Mouse (Mus musculus) cortical plate, adult 2 months (tissue): ENCODE data around the gene Ccdc82. TPM values are rescaled to one million over a fixed set of nuclear protein-coding genes. Genes with fewer than 3 reads are reported as not detected.

Experiments
- H3K27ac ChIP-seq: fragments of 200-500 bp; 2 replicates; pipeline ENCODE4 v1.5.1; 2012; ENCODE audit warnings: low read length, control low read depth, inconsistent platforms; ENCODE audit not compliant: insufficient read depth
- H3K4me1 ChIP-seq: fragments of 200-500 bp; 2 replicates; pipeline ENCODE4 v1.6.1; 2011; ENCODE audit warnings: low read length; ENCODE audit not compliant: control insufficient read depth, insufficient read depth
- H3K4me3 ChIP-seq: fragments of 200-500 bp; 2 replicates; pipeline ENCODE4 v1.5.1; 2011; ENCODE audit warnings: mild to moderate bottlenecking, low read length, control low read depth; ENCODE audit not compliant: insufficient read depth
- CTCF ChIP-seq: fragments of 200-500 bp; IDR thresholded peaks from 2 replicates; pipeline ENCODE4 v1.5.1; 2011; ENCODE audit warnings: mild to moderate bottlenecking, control low read depth, low read length; ENCODE audit not compliant: insufficient read depth; ENCODE audit errors: extremely low read depth
- POLR2A ChIP-seq: fragments of 200-500 bp; IDR thresholded peaks from 2 replicates; pipeline ENCODE4 v1.6.1; 2011; ENCODE audit warnings: mild to moderate bottlenecking, low read length, control low read depth; ENCODE audit not compliant: insufficient read depth; ENCODE audit errors: extremely low read depth
- polyA plus RNA-seq: library from polyadenylated mRNA; depleted of rRNA; stranded (reverse); fragments of >200 nt; gene quantifications from 2 replicates; pipeline ENCODE4 v1.2.3, GENCODE M21; 2012

Gene Ccdc82
- polyA plus RNA-seq, 1 experiment, result 17.4 TPM

- H3K4me3 ChIP-seq, result no peak overlapping the region
- H3K4me1 ChIP-seq, result peaks cover 2% of the 10 kb centered on the region; the same call in 1 of the 2 replicates
- no peak overlapping the region for H3K27ac ChIP-seq
- TF ChIP-seq CTCF (no peak), POLR2A (no peak)
Measured at GRCm38 (mm10) chr9:13248104-13248503, 1.3 kb downstream of the Ccdc82 start.

DNA sequence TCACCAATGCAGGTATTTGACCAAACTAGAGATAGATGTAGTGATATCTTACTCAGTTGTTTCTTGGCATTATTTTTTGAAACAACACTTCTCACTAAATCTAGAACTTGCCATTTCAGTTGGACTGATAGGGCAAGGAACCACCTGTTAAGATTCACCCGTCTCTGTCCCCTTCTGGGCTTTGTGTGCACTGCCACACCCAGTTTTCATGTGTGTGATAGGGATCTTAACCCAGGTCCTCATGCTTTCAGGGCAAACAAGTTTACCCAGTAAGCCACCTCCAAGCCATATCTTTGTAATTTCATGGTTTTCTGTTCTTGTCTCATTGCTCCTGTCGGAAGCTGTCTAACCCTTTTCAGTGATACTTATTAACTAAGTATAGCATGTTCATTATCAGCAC, 4.5 kb downstream of the Ccdc82 start:
- H3K4me1 ChIP-seq, result peaks cover 2% of the 10 kb centered on the region; the same call in 1 of the 2 replicates
- H3K27ac ChIP-seq, result no peak overlapping the region
- TF ChIP-seq POLR2A (no peak), CTCF (no peak)
- H3K4me3 ChIP-seq, result no peak overlapping the region

DNA sequence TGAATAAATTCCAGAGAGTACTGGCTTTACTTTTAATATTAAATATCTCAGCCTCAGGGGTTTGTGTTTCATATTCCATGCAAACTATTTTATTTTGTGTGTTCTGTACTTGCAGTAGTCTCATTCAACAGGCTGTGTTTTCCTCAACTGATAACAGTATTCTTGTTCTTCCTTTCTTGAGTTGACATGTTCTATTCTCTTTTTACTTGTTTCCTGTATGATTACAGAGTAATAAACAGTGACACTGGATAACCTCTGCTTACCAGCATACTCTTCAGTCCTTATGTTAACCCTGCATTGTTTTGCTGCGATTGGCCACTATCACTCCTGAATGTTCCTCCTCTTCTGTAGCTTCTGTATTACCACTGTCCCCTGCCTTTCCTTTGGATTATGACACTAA, 10.0 kb downstream of the Ccdc82 start:
- TF ChIP-seq POLR2A (no peak), CTCF (no peak)

GRCm38 (mm10) chr9:13258173-13258572, 11.4 kb downstream of the Ccdc82 start:
- no peaks in the 10 kb centered on the region for H3K4me1 ChIP-seq
- no peak overlapping the region for H3K4me3 ChIP-seq
- TF ChIP-seq CTCF (no peak), POLR2A (no peak)
- H3K27ac ChIP-seq, result no peak overlapping the region

More for the DNA sequence above, 10.0 kb downstream of the Ccdc82 start:
- H3K4me3 ChIP-seq, result no peak overlapping the region
- no peak overlapping the region for H3K27ac ChIP-seq
- H3K4me1 ChIP-seq, result no peaks in the 10 kb centered on the region

DNA sequence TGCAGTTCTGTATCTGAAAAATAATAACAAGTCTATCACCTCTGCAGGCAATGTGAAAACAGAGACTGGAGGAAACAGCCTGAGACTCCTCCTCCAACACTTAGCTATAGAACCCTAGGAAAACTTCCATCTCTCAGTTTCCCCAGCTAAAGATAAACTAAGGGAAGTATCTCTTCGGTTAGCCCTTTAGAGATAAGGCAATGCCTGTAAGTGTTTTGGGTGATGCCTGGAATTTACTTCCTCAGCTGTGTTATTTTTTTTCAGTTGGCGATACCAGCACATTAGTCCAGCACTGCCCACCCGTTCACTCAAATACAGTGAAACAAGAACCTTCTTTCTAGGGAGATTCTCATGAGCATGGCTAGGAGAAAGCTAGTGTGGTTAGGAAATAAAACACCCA, 14.2 kb downstream of the Ccdc82 start:
- TF ChIP-seq CTCF, result no peak
- TF ChIP-seq POLR2A, result no peak
- H3K4me1 ChIP-seq, result no peaks in the 10 kb centered on the region
- H3K27ac ChIP-seq, result no peak overlapping the region
- H3K4me3 ChIP-seq, result no peak overlapping the region

GRCm38 (mm10) chr9:13273219-13273618, 26.5 kb downstream of the Ccdc82 start:
- Histone ChIP-seq H3K27ac (no peak overlapping the region), H3K4me1 (no peaks in the 10 kb centered on the region), H3K4me3 (no peak overlapping the region)
- TF ChIP-seq CTCF (no peak), POLR2A (no peak)

GRCm38 (mm10) chr9:13287482-13287881, 40.7 kb downstream of the Ccdc82 start:
- no peak overlapping the region for H3K27ac ChIP-seq
- TF ChIP-seq POLR2A (no peak), CTCF (no peak)
- no peaks in the 10 kb centered on the region for H3K4me1 ChIP-seq
- H3K4me3 ChIP-seq, result no peak overlapping the region

DNA sequence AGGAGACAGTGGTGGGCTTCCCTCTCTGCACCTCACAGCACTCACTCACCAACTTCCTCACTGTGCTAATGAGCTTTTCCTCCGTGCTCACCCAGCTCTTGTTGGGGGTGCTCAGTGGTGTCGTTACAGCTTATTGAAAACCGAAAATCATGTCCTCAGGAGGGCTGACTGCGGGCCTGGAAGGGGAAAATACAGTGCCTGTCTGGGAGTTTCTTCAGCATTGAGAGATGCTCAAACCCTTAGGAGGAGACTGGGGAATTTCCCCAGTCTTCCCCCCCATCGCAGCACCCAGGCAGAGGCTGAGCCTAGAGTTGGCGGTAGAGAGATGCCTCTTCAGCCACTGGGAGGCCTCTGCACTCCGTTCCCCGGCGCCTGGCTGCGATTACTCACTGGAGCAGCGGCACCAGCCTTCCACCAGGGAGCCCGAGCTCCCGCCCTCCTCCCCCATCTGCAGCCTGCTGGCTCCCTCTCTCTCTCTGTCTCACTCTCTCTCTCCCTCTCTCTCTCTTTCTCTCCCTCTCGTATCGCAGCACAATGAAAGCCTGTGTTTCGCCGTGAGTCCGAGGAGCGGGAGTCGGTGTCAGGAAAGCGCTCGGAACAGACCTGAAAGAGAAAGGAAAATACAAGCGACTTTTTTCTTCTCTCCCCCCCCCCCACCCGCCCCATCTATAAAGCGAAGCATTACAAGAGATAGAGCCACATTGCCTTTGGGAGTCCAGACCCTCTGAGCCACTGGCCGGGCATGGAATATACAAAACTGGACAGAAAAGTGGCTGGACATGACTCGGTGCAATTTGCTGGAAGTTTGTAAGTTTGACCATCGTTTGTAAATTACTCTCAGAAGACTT, 49.7 kb downstream of the Ccdc82 start:
- Histone ChIP-seq H3K4me3 (peak overlapping the region; percentile 49), H3K27ac (peak overlapping the region; percentile 80; the same call in 1 of the 2 replicates), H3K4me1 (peaks cover 3% of the 10 kb centered on the region; the same call in 1 of the 2 replicates)
- TF ChIP-seq POLR2A (0 out of 2 replicates have a peak, but pooled peaks have one; percentile 33), CTCF (peak; percentile 36; the same call in 1 of the 2 replicates)

DNA sequence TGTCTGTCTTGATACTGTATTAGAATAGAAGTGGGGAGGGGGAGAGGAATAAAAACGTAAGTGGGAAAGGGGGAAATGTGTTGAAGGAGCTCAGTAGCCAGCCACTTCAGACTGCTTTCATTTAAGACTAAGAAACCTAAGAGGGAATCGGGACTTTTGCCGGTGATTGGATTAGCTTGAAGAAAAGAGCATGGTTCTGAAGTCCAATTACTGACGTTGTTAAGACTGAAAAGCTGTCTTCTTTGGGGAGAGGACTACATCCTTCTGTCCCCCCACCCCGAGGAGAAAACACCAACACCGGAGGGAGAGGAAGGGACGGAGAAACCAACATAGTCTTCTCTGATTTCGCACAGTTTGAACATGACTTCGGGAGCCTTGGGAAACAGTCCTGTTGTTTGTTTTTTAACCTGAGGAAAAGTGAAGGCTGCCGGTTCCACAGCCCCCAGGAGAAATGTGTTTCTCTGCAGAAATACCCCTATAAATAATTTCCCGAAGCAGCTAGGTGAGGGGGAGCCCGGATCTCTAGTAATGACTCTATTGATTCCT, 50.4 kb downstream of the Ccdc82 start:
- Histone ChIP-seq H3K4me1 (peaks cover 3% of the 10 kb centered on the region; the same call in 1 of the 2 replicates), H3K4me3 (peak overlapping the region; percentile 49), H3K27ac (peak overlapping the region; percentile 80)
- no peak for TF ChIP-seq POLR2A
- no peak for TF ChIP-seq CTCF
